Mouse (Mus musculus): Measurements from ENCODE around the gene Rgl2.

GRCm38 (mm10) chr17:33932970-33933369, 3.6 kb downstream of the Rgl2 start:
- TF ChIP-seq TAL1 (IDR thresholded peaks at IDR 0.05; ENCODE audit: low read length) (no peak), GATA1 (IDR thresholded peaks at IDR 0.05; ENCODE audit: low read length) (no peak)
